Mouse (Mus musculus): ENCODE measurements around the gene Dlgap4.

Dlgap4 gene

GRCm38 (mm10) chr2:156803698-156804372 lies 190.3 kb downstream of the Dlgap4 start:
- no peak for DNase-seq (ENCODE audit: low spot score)

- DNase-seq (ENCODE audit: low spot score): no peak
Observed at GRCm38 (mm10) chr2:156804589-156804988, 191.1 kb downstream of the Dlgap4 start.

- DNase-seq (ENCODE audit: low spot score): no peak
Observed at GRCm38 (mm10) chr2:156806886-156807285, 193.4 kb downstream of the Dlgap4 start.

- DNase-seq (ENCODE audit: low spot score): peak; percentile 20
Observed at GRCm38 (mm10) chr2:156809579-156809978, 196.1 kb downstream of the Dlgap4 start.

- no peak for DNase-seq (ENCODE audit: low spot score)
Observed at GRCm38 (mm10) chr2:156810716-156811115, 197.2 kb downstream of the Dlgap4 start.

GRCm38 (mm10) chr2:156811556-156811955 lies 198.1 kb downstream of the Dlgap4 start:
- no peak for DNase-seq (ENCODE audit: low spot score)
